Mouse (Mus musculus): ENCODE measurements at regions not wholly inside any gene's neighbourhood (a gene's known extent, or its start where the extent isn't known, plus 50 kb on each side); places are given as distances from the start of the nearest gene placed in this dataset.

GRCm38 (mm10) chr9:61766187-61766586, 148.2 kb downstream of the Rplp1 start:
- in situ Hi-C loops (cut with MboI, MseI) = no loop called here

- in situ Hi-C loops (cut with MboI, MseI) = no loop called here
Observed at GRCm38 (mm10) chr9:61765366-61765765, 149.0 kb downstream of the Rplp1 start.

- in situ Hi-C loops (cut with MboI, MseI) = no loop called here
Observed at GRCm38 (mm10) chr9:61757806-61758205, 156.5 kb downstream of the Rplp1 start.

DNA sequence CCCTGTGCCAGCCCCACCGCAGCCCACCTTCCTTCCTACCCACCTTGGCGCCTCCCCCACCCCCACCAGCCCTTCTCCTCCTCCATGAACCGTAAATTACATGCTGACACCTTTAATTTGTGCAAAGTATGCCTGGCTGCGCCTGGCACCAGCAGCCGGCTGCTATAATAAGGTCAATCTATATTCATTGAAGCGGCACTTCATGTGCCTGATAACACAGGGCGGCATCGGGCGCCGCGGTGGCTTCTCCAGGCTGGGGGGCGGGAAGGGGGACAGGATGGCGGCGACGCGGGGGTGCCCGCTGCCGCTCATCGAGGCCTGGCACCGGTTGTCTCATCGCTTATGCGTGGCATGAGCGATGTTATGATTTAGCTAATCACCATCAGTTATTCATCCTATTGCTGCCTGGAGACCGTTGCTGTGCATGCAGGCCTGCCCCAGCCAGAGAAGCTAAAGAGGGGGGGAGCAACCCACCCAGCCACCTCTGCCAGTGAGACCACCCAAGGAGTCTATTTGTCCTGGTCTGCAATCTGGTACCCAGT, 157.5 kb downstream of the Rplp1 start:
- in situ Hi-C loops (cut with MboI, MseI) = no loop called here

GRCm38 (mm10) chr9:61756224-61756800, 158.0 kb downstream of the Rplp1 start:
- in situ Hi-C loops (cut with MboI, MseI) = no loop called here

DNA sequence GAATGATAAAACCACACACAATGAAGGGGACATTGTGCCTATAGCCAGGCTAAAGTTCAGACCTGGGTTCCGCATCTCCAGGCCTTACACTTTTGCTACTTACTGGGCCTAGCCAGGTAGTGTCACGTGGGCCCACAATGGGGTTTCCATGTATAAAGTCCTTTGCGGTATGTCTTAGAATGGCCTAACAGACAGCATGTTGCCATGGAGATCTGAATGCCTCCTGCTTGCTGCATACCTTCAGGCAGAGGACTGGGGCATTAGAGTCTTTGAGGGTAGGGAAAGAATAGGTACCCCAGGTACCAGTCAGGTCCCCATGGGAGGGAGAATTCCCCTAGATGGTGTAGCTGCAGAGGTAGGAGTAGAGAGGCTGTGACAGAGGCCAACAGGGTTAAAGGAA, 159.0 kb downstream of the Rplp1 start:
- in situ Hi-C loops (cut with MboI, MseI) = no loop called here

DNA sequence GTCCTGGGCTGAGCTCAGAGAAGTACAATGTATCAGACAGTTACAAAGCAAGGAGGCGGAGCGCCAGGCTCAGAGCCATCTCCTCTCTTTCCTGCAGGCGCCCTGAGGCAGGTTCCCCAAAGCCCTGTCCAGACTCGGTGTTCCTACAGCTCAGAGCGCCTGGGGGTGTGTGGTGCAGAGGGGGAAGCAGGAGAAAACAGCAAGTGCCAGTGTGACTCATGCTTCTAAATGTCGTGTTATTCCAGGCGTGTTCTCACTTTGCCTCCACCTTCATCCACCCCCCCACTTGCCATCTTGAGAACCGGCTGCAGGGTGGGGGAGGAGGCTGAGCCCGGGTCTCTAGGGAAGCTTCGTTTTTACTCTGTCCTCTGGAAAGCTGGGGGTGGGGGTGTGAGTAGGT, 160.5 kb downstream of the Rplp1 start:
- in situ Hi-C loops (cut with MboI, MseI) = no loop called here

- in situ Hi-C loops (cut with MboI, MseI) = no loop called here
Observed at GRCm38 (mm10) chr9:61749201-61749600, 165.1 kb downstream of the Rplp1 start.

DNA sequence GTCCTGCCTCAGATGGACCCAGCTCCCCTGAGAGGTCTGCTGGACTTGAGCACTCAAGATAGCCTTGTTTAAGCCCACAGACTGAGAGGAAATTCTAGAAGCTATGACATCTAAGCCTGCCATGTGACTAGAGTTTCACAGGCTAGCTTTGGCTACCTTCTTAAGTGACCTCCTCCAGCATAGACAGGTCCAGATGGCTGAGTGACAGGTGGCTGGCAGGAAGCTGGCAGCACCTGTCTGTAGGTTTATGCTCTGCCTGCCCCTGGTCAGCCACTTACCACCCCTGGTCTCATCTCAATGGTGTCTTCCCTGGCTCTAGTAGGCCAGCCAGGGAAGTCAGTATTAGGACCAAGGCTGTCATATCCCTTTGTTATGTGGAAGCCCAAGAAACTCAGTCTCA, 165.9 kb downstream of the Rplp1 start:
- in situ Hi-C loops (cut with MboI, MseI) = no loop called here

DNA sequence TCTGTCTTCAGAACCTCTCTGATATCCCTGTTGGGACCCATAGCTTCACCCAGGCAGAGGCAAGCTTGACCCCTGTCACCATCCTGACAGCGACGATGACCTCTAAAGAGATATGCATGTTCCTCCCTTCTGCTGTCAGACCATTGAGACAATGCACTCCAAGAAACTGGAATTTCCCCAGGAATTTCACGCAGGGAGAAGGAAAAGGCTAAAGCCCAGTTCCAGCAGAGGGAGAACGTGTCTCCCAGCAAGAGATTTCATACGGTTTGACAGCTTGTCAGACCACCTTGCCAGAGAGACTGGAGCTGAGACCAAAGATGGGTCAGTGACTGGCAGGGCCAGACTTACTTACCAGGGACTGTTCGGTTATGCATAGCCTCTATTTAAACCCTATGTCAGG, 167.9 kb downstream of the Rplp1 start:
- in situ Hi-C loops (cut with MboI, MseI) = no loop called here

- in situ Hi-C loops (cut with MboI, MseI) = no loop called here
Observed at GRCm38 (mm10) chr9:61745301-61745801, 169.0 kb downstream of the Rplp1 start.

DNA sequence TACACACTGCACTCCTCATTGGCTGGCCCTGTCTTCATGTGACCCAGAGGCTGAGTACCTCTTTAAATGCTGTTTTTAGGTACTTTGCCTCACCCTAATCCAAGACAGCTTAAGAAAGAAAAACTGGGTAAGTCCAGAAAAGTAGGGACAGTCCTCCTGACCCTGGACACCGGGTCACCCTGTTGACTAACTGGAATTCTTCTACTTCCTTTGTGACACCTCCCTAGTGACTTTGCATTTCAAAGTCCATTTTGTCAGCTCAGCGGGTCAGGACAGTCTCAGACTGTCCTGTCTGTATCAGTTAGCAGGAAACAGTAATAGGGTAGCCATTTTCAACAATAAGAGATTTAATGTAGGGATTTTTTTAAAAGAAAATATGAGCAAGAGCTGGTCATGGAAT, 180.8 kb downstream of the Rplp1 start:
- in situ Hi-C loops (cut with MboI, MseI) = no loop called here

GRCm38 (mm10) chr9:61732747-61733146, 181.6 kb downstream of the Rplp1 start:
- in situ Hi-C loops (cut with MboI, MseI) = no loop called here

- in situ Hi-C loops (cut with MboI, MseI) = no loop called here
Observed at GRCm38 (mm10) chr9:61728115-61728514, 186.2 kb downstream of the Rplp1 start.

- in situ Hi-C loops (cut with MboI, MseI) = no loop called here
Observed at GRCm38 (mm10) chr9:61727651-61728050, 186.7 kb downstream of the Rplp1 start.

DNA sequence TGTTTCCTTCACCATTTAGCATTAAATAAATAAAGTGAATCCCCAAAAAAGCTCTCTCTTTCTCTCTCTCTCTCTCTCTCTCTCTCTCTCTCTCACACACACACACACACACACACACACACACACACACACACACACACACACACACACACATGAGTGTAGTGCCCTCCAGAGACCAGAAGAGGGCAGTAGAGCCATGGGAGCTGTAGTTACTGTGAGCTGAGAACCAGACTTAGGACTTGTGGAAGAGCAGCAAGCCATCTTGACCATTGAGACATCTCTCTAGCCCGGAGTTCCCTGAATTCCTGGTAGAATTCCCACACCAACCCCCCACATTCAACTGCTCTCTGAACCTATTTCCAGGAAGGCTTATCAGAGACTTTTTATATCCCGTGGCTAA, 190.3 kb downstream of the Rplp1 start:
- in situ Hi-C loops (cut with MboI, MseI) = loop anchor here (5.0 kb wide), 1 partner anchor 98 kb away; no protein-coding TSS in a partner anchor

DNA sequence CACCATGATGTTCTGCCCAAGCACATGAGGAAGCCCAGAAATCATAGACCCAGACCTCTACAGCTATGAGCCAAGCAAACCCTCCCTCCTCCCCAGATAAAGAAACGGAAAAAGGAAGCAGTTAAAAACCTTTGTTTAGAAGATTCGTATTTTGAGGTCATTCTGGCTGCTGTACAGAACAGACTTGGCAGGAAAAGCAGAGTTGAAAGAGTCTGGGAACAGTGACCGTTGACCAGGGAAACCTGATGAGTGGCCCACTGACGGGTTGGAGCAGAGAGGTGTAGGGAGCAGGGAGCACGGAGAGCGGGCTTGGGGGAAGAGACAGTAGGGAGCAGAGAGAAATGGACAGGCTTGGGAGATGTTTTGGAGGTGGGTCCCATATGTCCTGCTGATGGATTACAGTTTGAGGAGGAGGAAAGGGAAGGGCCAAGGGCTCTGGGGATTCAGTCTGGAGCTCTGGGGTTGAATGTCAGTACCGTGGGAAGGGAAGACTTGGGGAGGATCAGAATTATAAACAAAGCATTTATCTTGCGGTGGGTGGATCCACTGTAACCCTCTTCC, 191.2 kb downstream of the Rplp1 start:
- in situ Hi-C loops (cut with MboI, MseI) = loop anchor here (5.0 kb wide), 1 partner anchor 99 kb away; no protein-coding TSS in a partner anchor

- in situ Hi-C loops (cut with MboI, MseI) = loop anchor here (5.0 kb wide), 1 partner anchor 100 kb away; no protein-coding TSS in a partner anchor
Observed at GRCm38 (mm10) chr9:61721851-61722250, 192.5 kb downstream of the Rplp1 start.

DNA sequence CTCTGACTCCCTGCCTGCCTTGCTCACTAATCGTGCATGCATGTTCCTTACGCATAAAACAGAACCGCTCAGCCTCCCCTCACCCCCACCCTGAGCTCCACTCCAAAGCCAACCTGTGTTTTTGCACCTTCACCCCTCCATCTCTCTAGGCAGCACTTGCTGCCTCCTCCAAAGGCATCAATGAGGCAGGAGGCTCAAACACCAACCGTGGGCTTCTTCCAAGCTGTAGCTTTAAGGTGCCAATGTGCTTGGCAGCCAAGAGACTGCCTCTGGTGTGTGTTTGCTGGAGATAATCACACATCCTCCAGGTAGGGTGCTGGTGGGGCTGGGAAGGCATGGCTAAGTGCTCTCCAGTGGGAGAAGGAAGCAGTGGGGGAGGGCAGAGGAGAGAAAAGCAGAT, 193.3 kb downstream of the Rplp1 start:
- in situ Hi-C loops (cut with MboI, MseI) = loop anchor here (5.0 kb wide), 1 partner anchor 101 kb away; no protein-coding TSS in a partner anchor

DNA sequence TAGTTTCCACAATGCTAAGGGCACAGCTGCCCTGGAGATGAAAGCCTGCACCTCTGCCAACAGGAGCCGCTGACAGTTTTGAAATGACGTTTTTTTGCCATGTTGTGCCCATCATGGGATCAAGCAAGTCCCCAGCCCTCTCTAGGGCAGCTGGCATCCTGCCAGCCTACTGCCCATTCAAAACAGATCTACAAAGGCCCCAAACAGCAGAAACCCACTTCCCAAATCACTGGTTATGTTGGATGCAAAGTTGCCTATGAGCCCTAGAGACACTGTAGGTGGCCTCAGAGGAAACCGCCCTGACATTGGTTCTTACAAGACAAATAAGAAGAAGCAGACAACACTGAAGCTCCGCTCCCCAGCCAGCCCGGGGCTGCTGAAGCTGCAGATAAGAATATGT, 194.1 kb downstream of the Rplp1 start:
- in situ Hi-C loops (cut with MboI, MseI) = loop anchor here (5.0 kb wide), 1 partner anchor 102 kb away; no protein-coding TSS in a partner anchor

GRCm38 (mm10) chr9:61716751-61717150, 197.6 kb downstream of the Rplp1 start:
- in situ Hi-C loops (cut with MboI, MseI) = no loop called here

DNA sequence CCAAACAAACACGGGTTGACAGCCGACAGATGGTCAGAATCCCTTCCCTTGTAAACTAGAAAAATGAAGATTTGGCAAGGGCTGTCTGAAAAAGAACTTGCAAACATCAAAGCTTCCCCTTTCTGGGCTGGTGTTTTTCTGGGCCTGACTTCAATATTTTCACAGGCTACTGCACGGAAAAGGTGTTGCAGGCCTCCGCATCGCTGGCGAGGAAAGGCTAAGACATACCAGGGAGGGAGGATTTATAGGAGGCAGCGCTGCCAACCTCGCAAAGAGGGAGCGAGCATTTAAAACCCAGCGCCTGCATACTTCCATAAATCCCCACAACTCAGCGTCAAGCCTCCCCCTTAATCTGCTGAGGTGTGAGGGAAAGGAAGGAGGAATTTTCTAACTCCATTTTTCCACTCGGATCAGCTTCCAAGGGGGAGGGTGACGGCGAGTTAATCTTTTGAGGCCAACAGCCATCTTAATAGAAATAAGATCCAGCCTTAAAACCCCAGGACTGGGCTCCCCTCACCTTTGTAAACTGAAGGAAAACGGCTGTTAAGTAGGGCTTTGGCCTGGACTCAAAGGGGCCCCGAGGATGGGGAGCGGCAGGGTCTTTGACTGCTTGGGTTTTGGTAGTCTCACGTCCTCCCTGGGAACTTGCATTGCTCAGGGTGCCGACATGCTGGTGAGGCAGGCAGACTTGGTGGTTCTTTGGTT, 199.9 kb downstream of the Rplp1 start:
- in situ Hi-C loops (cut with MboI, MseI) = no loop called here

All from T-helper 2 cell (primary cell).